Mouse (Mus musculus) brain, adult 10 weeks (tissue): ENCODE results near the gene Rpgrip1. TPM values are rescaled to one million over a fixed set of nuclear protein-coding genes. Genes with fewer than 3 reads are reported as not detected.

Source experiments
- polyA plus RNA-seq: library from polyadenylated mRNA; stranded (reverse); fragments of 350-450 nt; fragmentation: Illumina TruSeq; extraction: RNeasy Lipid Tissue Mini Kit (QIAGEN cat#74804); gene quantifications from one replicate; pipeline ENCODE4 v1.2.3, GENCODE M21; 2015; ENCODE audit warnings: low read depth, low replicate concordance

Rpgrip1 gene
- polyA plus RNA-seq = 2.6 TPM

GRCm38 (mm10) chr14:52110346-52110745, at the start of gene Rpgrip1:
TSS of gene Rpgrip1 (plus strand) at chr14:52110704.

GRCm38 (mm10) chr14:52103856-52104676, 6.4 kb upstream of the Rpgrip1 start, which contains the start of gene Hnrnpc:
TSS of gene Hnrnpc (minus strand) at chr14:52104028.

GRCm38 (mm10) chr14:52197156-52197878, 86.8 kb downstream of the Rpgrip1 start, which contains the start of gene Supt16:
TSS of gene Supt16 (minus strand) at chr14:52197416.

Other genes with a start within 250 kb of the Rpgrip1 start
- 24.8 TPM for gene Mettl17, start 225.9 kb upstream of the Rpgrip1 start, polyA plus RNA-seq
- gene Slc39a2, start 217.8 kb upstream of the Rpgrip1 start, polyA plus RNA-seq = 8.1 TPM
- gene Ndrg2, start 196.5 kb upstream of the Rpgrip1 start, polyA plus RNA-seq = 1,154 TPM
- gene Tppp2, start 192.3 kb upstream of the Rpgrip1 start, polyA plus RNA-seq = not detected
- not detected for gene Rnase13, start 187.9 kb upstream of the Rpgrip1 start, polyA plus RNA-seq
- 33.4 TPM for gene Arhgef40, start 126.0 kb upstream of the Rpgrip1 start, polyA plus RNA-seq
- gene Tmem253, start 95.0 kb upstream of the Rpgrip1 start, polyA plus RNA-seq = not detected
- gene Zfp219, start 90.0 kb upstream of the Rpgrip1 start, polyA plus RNA-seq = 31.0 TPM
- not detected for gene Olfr221, start 68.2 kb upstream of the Rpgrip1 start, polyA plus RNA-seq
- 311 TPM for gene Hnrnpc, start 6.7 kb upstream of the Rpgrip1 start, polyA plus RNA-seq
- gene Supt16, start 86.7 kb downstream of the Rpgrip1 start, polyA plus RNA-seq = 28.1 TPM
- 54.5 TPM for gene Chd8, start 147.1 kb downstream of the Rpgrip1 start, polyA plus RNA-seq
- 46.7 TPM for gene Tox4, start 168.4 kb downstream of the Rpgrip1 start, polyA plus RNA-seq
- gene Rab2b, start 168.8 kb downstream of the Rpgrip1 start, polyA plus RNA-seq = 35.5 TPM
- gene Mettl3, start 194.4 kb downstream of the Rpgrip1 start, polyA plus RNA-seq = 34.0 TPM
- gene Sall2, start 218.1 kb downstream of the Rpgrip1 start, polyA plus RNA-seq = 31.0 TPM
- not detected for gene Olfr1513, start 245.7 kb downstream of the Rpgrip1 start, polyA plus RNA-seq